Mouse (Mus musculus) stomach, embryonic 16.5 days (tissue): ENCODE data around the gene Cers6. TPM values are rescaled to one million over a fixed set of nuclear protein-coding genes. Genes with fewer than 3 reads are reported as not detected.
A peak's percentile ranks its signal among the peaks of the same experiment; 100 is the strongest.

ENCODE experiments used
- ATAC-seq: fragments of 200-750 bp; cut with Nextera tagmentation; 2 replicates; pipeline ENCODE4 v1.8.0; 2017; ENCODE audit warnings: moderate number of reproducible peaks, moderate TSS enrichment; ENCODE audit not compliant: insufficient read depth, low FRiP score
- H3K27ac ChIP-seq: fragments of 300-500 bp; sonication (generic); 2 replicates; pipeline ENCODE4 v1.5.1; 2014; ENCODE audit warnings: low read length
- H3K27me3 ChIP-seq: fragments of 300-500 bp; sonication (generic); 2 replicates; pipeline ENCODE4 v1.6.1; 2014; ENCODE audit warnings: low read length, control low read depth, mixed read lengths; ENCODE audit not compliant: control insufficient read depth, insufficient read depth
- H3K36me3 ChIP-seq: fragments of 300-500 bp; sonication (generic); 2 replicates; pipeline ENCODE4 v1.6.1; 2014; ENCODE audit warnings: low read length; ENCODE audit not compliant: control insufficient read depth, insufficient read depth
- H3K4me1 ChIP-seq: fragments of 300-500 bp; sonication (generic); 2 replicates; pipeline ENCODE4 v1.6.1; 2014; ENCODE audit warnings: low read length, control low read depth, mixed read lengths; ENCODE audit not compliant: control insufficient read depth, insufficient read depth
- H3K4me2 ChIP-seq: fragments of 300-500 bp; sonication (generic); 2 replicates; pipeline ENCODE4 v1.6.1; 2014; ENCODE audit warnings: low read depth, low read length, mixed read lengths
- H3K4me3 ChIP-seq: fragments of 300-500 bp; sonication (generic); replicated peaks from 2 replicates; pipeline ENCODE4 v1.5.1; 2014; ENCODE audit warnings: mild to moderate bottlenecking, low read length
- H3K9ac ChIP-seq: fragments of 300-500 bp; sonication (generic); 2 replicates; pipeline ENCODE4 v1.6.1; 2014; ENCODE audit warnings: low read length
- H3K9me3 ChIP-seq: fragments of 300-500 bp; sonication (generic); replicated peaks from 2 replicates; pipeline ENCODE4 v1.6.1; 2016; ENCODE audit warnings: low read length, control low read depth; ENCODE audit not compliant: control insufficient read depth
- WGBS: fragments of 180-500 bp; shearing (Covaris S2); extraction: QIAGEN DNeasy Blood & Tissue Kit; methylation state at CpG from one replicate; pipeline ENCODE4 v1.1.7; 2014; 5-methylcytosine and 5-hydroxymethylcytosine counted together
- polyA plus RNA-seq: library from polyadenylated mRNA; unstranded; fragments of >200 nt; fragmentation: Nextera tagmentation; extraction: Ambion mirVana; gene quantifications from 2 replicates; pipeline ENCODE4 v1.2.1, GENCODE M21; 2015

Cers6 gene
- polyA plus RNA-seq, 1 experiment from 2014 or later, result 26.0 TPM

DNA sequence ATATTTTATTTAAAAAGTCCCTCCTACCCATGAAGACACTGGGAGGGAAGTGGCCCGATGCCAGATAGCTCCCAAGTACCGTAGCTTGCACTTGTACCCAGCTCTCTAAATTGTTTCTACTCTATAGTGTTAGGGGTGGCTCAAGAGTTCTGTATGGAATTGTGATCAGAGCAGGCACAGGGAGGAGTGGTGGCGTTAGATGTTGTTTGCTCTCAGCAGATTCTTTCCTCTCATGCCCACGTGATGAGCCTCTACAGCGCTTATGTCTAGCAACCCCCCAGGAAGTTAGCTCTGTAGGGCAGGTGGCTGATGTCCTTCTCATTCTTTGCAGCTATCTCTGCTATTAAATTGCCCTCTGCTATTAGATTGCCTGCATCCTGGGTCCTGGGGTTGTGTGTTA is 98.8 kb downstream of the Cers6 start:
- no peaks in the 10 kb centered on the region for H3K27me3 ChIP-seq
- WGBS, result 84% methylated on average over 5 of the region's 5 CpGs

DNA sequence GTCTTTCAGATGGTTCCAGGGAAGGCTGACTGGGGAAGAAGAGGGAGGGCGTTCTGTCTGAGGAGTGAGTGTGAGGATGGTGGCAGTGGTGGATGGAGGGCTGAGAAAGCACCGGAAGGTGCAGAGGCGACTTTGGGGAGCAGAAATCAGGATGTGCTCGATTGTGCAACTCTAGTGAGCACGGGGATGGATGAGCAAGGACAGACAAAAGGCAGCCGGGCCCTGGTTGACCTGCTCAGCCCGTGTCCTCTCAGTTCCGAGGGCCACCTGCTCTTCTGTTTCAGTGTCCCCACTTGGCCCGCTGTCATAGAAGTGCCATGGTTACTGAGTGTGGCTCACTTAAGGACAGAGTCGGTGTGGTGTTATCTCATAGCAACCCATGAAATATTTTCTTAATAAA is 99.4 kb downstream of the Cers6 start:
- no peak overlapping the region for H3K4me3 ChIP-seq
- peaks cover 3% of the 10 kb centered on the region; the same call in 1 of the 2 replicates for H3K4me1 ChIP-seq
- H3K36me3 ChIP-seq, result no peaks in the 10 kb centered on the region
- ATAC-seq, result no peak
- WGBS, result 90% methylated on average over 10 of the region's 10 CpGs
- no peak overlapping the region for H3K4me2 ChIP-seq
- H3K27me3 ChIP-seq, result no peaks in the 10 kb centered on the region
- H3K9ac ChIP-seq, result no peak overlapping the region
- H3K27ac ChIP-seq, result no peak overlapping the region
- no peaks in the 10 kb centered on the region for H3K9me3 ChIP-seq

More for the DNA sequence above, 98.8 kb downstream of the Cers6 start:
- Histone ChIP-seq H3K4me1 (peaks cover 3% of the 10 kb centered on the region; the same call in 1 of the 2 replicates), H3K4me2 (no peak overlapping the region), H3K4me3 (no peak overlapping the region), H3K27ac (no peak overlapping the region), H3K9me3 (no peaks in the 10 kb centered on the region), H3K36me3 (no peaks in the 10 kb centered on the region), H3K9ac (no peak overlapping the region)
- ATAC-seq, result 0 out of 2 replicates have a peak, but pooled peaks have one; percentile 37

DNA sequence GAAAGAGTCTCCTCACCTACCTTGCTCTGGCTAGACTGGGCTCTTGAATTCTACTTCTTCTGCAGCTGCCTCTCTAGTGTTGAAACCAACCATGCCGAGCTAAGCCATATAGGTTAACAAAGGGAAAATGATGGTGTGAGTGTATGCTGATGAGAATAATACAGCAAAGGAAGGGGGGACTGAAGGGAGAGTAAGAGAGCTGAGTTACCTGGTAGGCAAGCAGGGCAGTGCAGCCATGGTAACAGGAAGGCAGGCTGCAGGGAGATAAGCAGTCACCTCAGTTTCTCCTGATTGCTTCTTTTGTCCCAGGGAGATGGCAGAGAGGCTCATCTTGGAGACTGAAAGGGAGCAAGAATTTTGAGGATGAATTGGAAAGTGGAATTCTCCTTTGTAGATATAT is 105.1 kb downstream of the Cers6 start:
- no peak overlapping the region for H3K9ac ChIP-seq
- H3K27ac ChIP-seq, result no peak overlapping the region
- 81% methylated on average over 1 of the region's 1 CpGs for WGBS

DNA sequence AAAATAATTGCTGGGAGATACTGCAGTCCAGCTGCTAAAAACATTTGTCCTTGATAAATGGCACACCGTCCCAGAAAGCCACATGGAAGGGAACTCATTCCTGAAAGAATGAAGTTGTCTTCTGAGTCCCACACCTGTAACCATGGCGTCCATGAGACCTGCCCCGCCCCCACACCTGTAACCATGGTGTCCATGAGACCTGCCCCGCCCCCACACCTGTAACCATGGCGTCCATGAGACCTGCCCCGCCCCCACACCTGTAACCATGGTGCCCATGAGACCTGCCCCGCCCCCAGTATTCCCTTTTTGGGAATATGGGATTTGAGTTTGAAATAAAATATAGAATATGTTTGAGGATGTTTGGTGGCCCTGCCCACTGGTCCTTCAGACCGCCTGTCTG is 106.8 kb downstream of the Cers6 start:
- Histone ChIP-seq H3K9ac (no peak overlapping the region), H3K4me3 (no peak overlapping the region), H3K9me3 (peaks cover 9% of the 10 kb centered on the region), H3K4me1 (no peaks in the 10 kb centered on the region), H3K36me3 (peaks cover 6% of the 10 kb centered on the region), H3K27ac (no peak overlapping the region), H3K27me3 (no peaks in the 10 kb centered on the region), H3K4me2 (no peak overlapping the region)
- no peak for ATAC-seq
- WGBS, result 79% methylated on average over 8 of the region's 8 CpGs

More for the DNA sequence above, 105.1 kb downstream of the Cers6 start:
- H3K27me3 ChIP-seq, result no peaks in the 10 kb centered on the region
- H3K36me3 ChIP-seq, result peaks cover 6% of the 10 kb centered on the region
- no peaks in the 10 kb centered on the region for H3K4me1 ChIP-seq
- no peak overlapping the region for H3K4me2 ChIP-seq
- H3K9me3 ChIP-seq, result peaks cover 9% of the 10 kb centered on the region
- ATAC-seq, result no peak
- H3K4me3 ChIP-seq, result no peak overlapping the region

DNA sequence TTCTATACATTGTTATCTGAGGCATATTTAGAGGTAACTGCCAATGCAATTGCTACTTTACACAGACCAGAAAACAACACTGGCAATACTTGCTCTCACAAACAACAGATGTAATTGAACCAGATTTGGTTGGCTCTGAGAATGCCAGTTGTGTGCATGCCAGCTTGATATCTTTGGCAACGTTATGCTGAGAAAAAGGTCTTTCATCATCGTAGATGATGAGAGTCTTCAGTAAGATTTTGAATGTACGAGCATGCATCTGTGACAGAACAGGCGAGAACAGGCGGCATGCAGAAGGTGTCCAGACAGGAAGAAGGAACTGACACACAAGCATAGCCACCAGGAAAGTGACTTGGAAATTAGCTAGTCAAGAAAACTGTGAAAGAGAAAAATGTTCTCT is 110.6 kb downstream of the Cers6 start:
- H3K36me3 ChIP-seq, result peaks cover 6% of the 10 kb centered on the region
- H3K27me3 ChIP-seq, result no peaks in the 10 kb centered on the region
- H3K27ac ChIP-seq, result no peak overlapping the region
- H3K4me2 ChIP-seq, result no peak overlapping the region
- H3K9me3 ChIP-seq, result peaks cover 9% of the 10 kb centered on the region
- H3K4me1 ChIP-seq, result 0 out of 2 replicates have a peak, but pooled peaks cover 2% of the 10 kb centered on the region
- ATAC-seq, result no peak
- 89% methylated on average over 5 of the region's 5 CpGs for WGBS
- H3K9ac ChIP-seq, result no peak overlapping the region
- H3K4me3 ChIP-seq, result no peak overlapping the region

DNA sequence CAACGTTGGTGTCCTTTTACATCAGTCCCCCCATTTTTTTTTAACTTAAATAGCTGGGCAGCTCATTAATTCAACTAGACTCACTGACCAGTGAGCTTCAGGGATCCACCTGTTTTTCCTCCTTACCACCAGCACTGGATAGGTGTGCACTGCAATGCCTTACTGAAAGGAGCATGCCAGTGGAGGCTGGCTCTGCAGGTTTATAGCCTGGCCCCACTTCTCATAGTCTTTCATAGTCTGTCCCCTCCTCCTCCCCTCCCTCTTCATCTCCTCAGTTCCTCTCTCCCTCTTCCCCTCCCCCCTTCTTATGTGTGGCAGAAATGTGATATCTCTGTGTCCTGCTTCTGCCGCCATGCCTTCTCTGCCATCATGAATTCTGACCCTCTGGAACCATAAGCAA is 112.5 kb downstream of the Cers6 start:
- WGBS, result 69% methylated on average over 2 of the region's 2 CpGs
- peaks cover 11% of the 10 kb centered on the region for H3K4me1 ChIP-seq
- H3K4me3 ChIP-seq, result no peak overlapping the region
- no peak for ATAC-seq
- H3K4me2 ChIP-seq, result no peak overlapping the region
- no peak overlapping the region for H3K9ac ChIP-seq
- peaks cover 6% of the 10 kb centered on the region for H3K36me3 ChIP-seq
- no peaks in the 10 kb centered on the region for H3K27me3 ChIP-seq
- H3K27ac ChIP-seq, result no peak overlapping the region
- H3K9me3 ChIP-seq, result peaks cover 9% of the 10 kb centered on the region

DNA sequence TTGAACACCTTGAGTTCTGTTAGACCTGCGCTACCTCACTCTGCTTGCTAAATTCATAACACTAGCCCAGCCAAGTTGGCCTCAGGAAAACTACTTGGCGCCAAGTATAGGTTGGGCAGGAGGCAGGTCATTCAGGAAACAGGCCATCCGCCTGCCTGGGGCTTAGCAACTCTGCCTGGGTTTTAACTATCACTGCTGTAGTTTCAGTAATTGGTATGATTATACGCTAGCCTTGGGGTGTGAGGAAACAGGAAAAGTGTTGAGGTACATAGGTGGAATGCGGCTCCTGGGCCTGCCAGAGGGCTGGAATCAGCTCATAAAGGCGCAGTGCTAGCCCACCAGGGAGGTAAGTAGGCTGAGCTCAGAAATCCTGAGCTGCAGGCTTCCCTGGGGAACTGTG is 114.0 kb downstream of the Cers6 start:
- H3K9ac ChIP-seq, result no peak overlapping the region
- no peak for ATAC-seq
- H3K36me3 ChIP-seq, result no peaks in the 10 kb centered on the region; the same call in 1 of the 2 replicates
- H3K4me2 ChIP-seq, result no peak overlapping the region
- H3K27ac ChIP-seq, result no peak overlapping the region
- peaks cover 3% of the 10 kb centered on the region for H3K9me3 ChIP-seq
- peaks cover 14% of the 10 kb centered on the region for H3K4me1 ChIP-seq
- H3K4me3 ChIP-seq, result no peak overlapping the region
- H3K27me3 ChIP-seq, result no peaks in the 10 kb centered on the region
- 89% methylated on average over 6 of the region's 6 CpGs for WGBS

DNA sequence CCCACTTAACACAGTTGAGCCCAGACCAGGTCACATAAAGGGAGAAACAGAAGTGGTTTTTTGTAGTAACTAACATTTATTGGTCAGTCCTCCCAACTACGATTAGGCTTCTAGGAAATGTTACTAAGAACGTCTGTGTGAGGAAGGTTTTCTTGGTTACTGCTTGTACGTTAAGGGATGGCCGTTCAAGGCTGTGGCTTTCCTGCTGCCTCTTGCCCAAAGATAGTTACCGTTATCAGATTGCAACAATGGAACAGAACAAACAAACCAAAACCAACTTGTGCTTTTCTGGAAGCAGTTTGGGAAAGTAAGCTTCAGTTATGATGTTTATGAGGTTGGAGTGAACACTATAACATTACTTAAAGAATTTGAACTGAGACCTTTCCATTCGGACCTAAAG is 114.5 kb downstream of the Cers6 start:
- Histone ChIP-seq H3K27ac (no peak overlapping the region), H3K4me2 (no peak overlapping the region), H3K9me3 (no peaks in the 10 kb centered on the region), H3K4me1 (peaks cover 17% of the 10 kb centered on the region), H3K27me3 (no peaks in the 10 kb centered on the region), H3K9ac (no peak overlapping the region), H3K36me3 (no peaks in the 10 kb centered on the region), H3K4me3 (no peak overlapping the region)
- WGBS, result 78% methylated on average over 6 of the region's 6 CpGs
- ATAC-seq, result no peak

DNA sequence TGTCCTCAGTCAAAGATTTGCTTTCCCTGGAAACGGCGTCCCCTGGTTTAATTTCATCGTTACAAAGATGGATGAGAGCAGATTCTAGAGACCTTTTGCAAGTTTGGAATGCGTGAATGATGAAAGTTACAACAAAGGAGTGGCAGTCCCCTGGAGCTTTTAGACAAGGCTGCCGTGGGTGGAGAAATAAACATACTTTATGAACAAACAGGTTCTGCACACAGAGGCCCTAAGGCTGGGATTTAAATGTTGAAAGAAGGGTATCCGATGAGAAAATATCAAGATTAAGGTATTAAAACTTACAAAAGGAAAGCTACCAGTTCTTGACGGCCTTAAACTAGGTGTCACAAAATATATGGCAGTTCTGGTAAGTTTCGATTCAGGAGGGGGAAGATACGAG is 117.0 kb downstream of the Cers6 start:
- WGBS, result 42% methylated on average over 9 of the region's 9 CpGs
- Histone ChIP-seq H3K9ac (no peak overlapping the region), H3K27ac (peak overlapping the region; percentile 65), H3K4me1 (peaks cover 33% of the 10 kb centered on the region), H3K27me3 (no peaks in the 10 kb centered on the region), H3K9me3 (no peaks in the 10 kb centered on the region), H3K4me3 (no peak overlapping the region), H3K4me2 (peak overlapping the region; percentile 9; the same call in 1 of the 2 replicates), H3K36me3 (no peaks in the 10 kb centered on the region)
- ATAC-seq, result no peak
